30 mouse cellular contexts compared by ENCODE assay signal in genomic region chr19:36773716-36774459, GRCm38 (mm10). TPM values are rescaled to one million over a fixed set of nuclear protein-coding genes. Genes with fewer than 3 reads are reported as not detected.
A peak's percentile ranks its signal among the peaks of the same experiment; 100 is the strongest.
DNase-seq lines count a peak whose midpoint lies in the region; ATAC-seq and TF ChIP-seq lines count a peak whose summit lies in the region.
"Had no signal": no experiment of that assay in that cellular context is flagged by ENCODE, and none has a peak within 500 bp of the region (broad histone marks: within the 10 kb centered on the region; RNA-seq: fewer than 3 reads in every experiment).

No protein-coding gene starts in this region.

- intact Hi-C loops in gastrocnemius, adult 2 months (cut with DNase I), result loop anchor here (2.0 kb wide), 2 partner anchors 37 to 87 kb away; partner anchors contain the start of gene Ppp1r3c
- intact Hi-C loops in gastrocnemius, postnatal 14 days (cut with DNase I; ENCODE audit: low total_unique reads), result no loop called here

- peak overlapping the region; percentile 87 for H3K27ac ChIP-seq in gastrocnemius, adult 2 months
- H3K27ac ChIP-seq in cerebellum, adult 2 months (ENCODE audit: insufficient read depth, low read length), result peak overlapping the region; percentile 24; the same call in 1 of the 2 replicates
- no peak overlapping the region for H3K27ac ChIP-seq in forebrain, embryonic 11.5 days (ENCODE audit: low read depth, low read length)
- H3K27ac ChIP-seq: forebrain, embryonic 15.5 days; heart, embryonic 13.5 days; hindbrain, embryonic 14.5 days; limb, embryonic 10.5 days; limb, embryonic 15.5 days; liver, embryonic 13.5 days; midbrain, embryonic 10.5 days; midbrain, embryonic 15.5 days had no signal

- no peak for TF ChIP-seq POLR2A in cerebellum, adult 2 months (IDR thresholded peaks at IDR 0.05; ENCODE audit: borderline replicate concordance, insufficient read depth, low read length)

- no peak overlapping the region for H3K4me2 ChIP-seq in forebrain, embryonic 11.5 days (ENCODE audit: low read depth, low read length, severe bottlenecking)
- H3K4me2 ChIP-seq: forebrain, embryonic 15.5 days; heart, embryonic 13.5 days; hindbrain, embryonic 14.5 days; limb, embryonic 15.5 days; liver, embryonic 13.5 days; lung, embryonic 14.5 days; midbrain, embryonic 15.5 days had no signal

- no peak overlapping the region for H3K9ac ChIP-seq in forebrain, embryonic 11.5 days (ENCODE audit: low read length)
- H3K9ac ChIP-seq: forebrain, embryonic 15.5 days; heart, embryonic 13.5 days; hindbrain, embryonic 14.5 days; limb, embryonic 15.5 days; liver, embryonic 13.5 days; lung, embryonic 14.5 days; midbrain, embryonic 15.5 days had no signal

- H3K4me3 ChIP-seq in gastrocnemius, adult 2 months, result no peak overlapping the region
- H3K4me3 ChIP-seq in cerebellum, adult 2 months (replicated peaks; ENCODE audit: insufficient read depth, low read depth, low read length), result no peak overlapping the region
- no peak overlapping the region for H3K4me3 ChIP-seq in forebrain, embryonic 11.5 days (ENCODE audit: low read depth, low read length)
- H3K4me3 ChIP-seq: forebrain, embryonic 15.5 days; heart, embryonic 13.5 days; limb, embryonic 10.5 days; limb, embryonic 15.5 days; liver, embryonic 13.5 days; midbrain, embryonic 10.5 days; midbrain, embryonic 15.5 days had no signal

- H3K36me3 ChIP-seq in forebrain, embryonic 11.5 days (ENCODE audit: control insufficient read depth, insufficient read depth, low read length), result no peaks in the 10 kb centered on the region
- H3K36me3 ChIP-seq: forebrain, embryonic 15.5 days; heart, embryonic 13.5 days; limb, embryonic 10.5 days; limb, embryonic 15.5 days; liver, embryonic 13.5 days; midbrain, embryonic 10.5 days; midbrain, embryonic 15.5 days had no signal

- TF ChIP-seq CTCF in gastrocnemius, adult 2 months (IDR thresholded peaks at IDR 0.05), result no peak
- no peak for TF ChIP-seq CTCF in cerebellum, adult 2 months (IDR thresholded peaks at IDR 0.05; ENCODE audit: borderline replicate concordance, insufficient read depth, low read depth, low read length)

- H3K27me3 ChIP-seq in cerebellum, adult 2 months (ENCODE audit: control insufficient read depth, insufficient read depth, low read length), result no peaks in the 10 kb centered on the region
- H3K27me3 ChIP-seq in forebrain, embryonic 11.5 days (ENCODE audit: control insufficient read depth, insufficient read depth, low read length), result no peaks in the 10 kb centered on the region
- H3K27me3 ChIP-seq: forebrain, embryonic 15.5 days; heart, embryonic 13.5 days; limb, embryonic 15.5 days; liver, embryonic 13.5 days; midbrain, embryonic 15.5 days had no signal

- H3K4me1 ChIP-seq in cerebellum, adult 2 months (ENCODE audit: control insufficient read depth, insufficient read depth, low read length), result peaks cover 13% of the 10 kb centered on the region
- H3K4me1 ChIP-seq in forebrain, embryonic 11.5 days (replicated peaks; ENCODE audit: control insufficient read depth, insufficient read depth, low read length), result no peaks in the 10 kb centered on the region
- H3K4me1 ChIP-seq: forebrain, embryonic 15.5 days; heart, embryonic 13.5 days; limb, embryonic 10.5 days; limb, embryonic 15.5 days; liver, embryonic 13.5 days; midbrain, embryonic 10.5 days; midbrain, embryonic 15.5 days had no signal

- peak; percentile 45 for DNase-seq in gastrocnemius, adult 2 months
- DNase-seq in gastrocnemius, postnatal 14 days, result no peak
- DNase-seq in cerebellum, adult 11 months, result peak; percentile 28
- peak; percentile 50 to 64 for DNase-seq in cerebellum, adult 2 months
- DNase-seq in cerebellum, postnatal 14 days, result peak; percentile 22 to 53
- no peak for DNase-seq in forebrain, embryonic 11.5 days (ENCODE audit: low spot score)
- no peak for DNase-seq in testis, postnatal 10 days (ENCODE audit: low spot score)
- DNase-seq: adrenal gland, postnatal 14 days; gastrocnemius, postnatal 36 days; heart, adult 18-20 months; heart, postnatal 10 days; kidney, adult 9 months; kidney, postnatal 10 days; liver, embryonic 13.5 days; lung, embryonic 14.5 days; lung, postnatal 14 days; right cerebral cortex, postnatal 25 days; thymus, adult 18-20 months; thymus, postnatal 36 days had no signal

- 19% methylated on average over 8 of the region's 8 CpGs for WGBS in cerebellum, adult 2 months
- WGBS in forebrain, embryonic 11.5 days, result 90% methylated on average over 8 of the region's 8 CpGs

- no peaks in the 10 kb centered on the region for H3K9me3 ChIP-seq in forebrain, embryonic 11.5 days (ENCODE audit: control insufficient read depth, low read length)
- H3K9me3 ChIP-seq: forebrain, embryonic 15.5 days; heart, embryonic 13.5 days; limb, embryonic 10.5 days; limb, embryonic 15.5 days; liver, embryonic 13.5 days; midbrain, embryonic 10.5 days; midbrain, embryonic 15.5 days had no signal

- ATAC-seq in forebrain, embryonic 11.5 days (replicated peaks; ENCODE audit: low FRiP score), result no peak
- ATAC-seq: CD4-positive, CD25-positive, alpha-beta regulatory T cell, adult 4 months; forebrain, embryonic 15.5 days; intestine, postnatal 0 days; midbrain, embryonic 15.5 days had no signal

RNA-seq across cellular contexts. Expression of gene Ppp1r3c, which starts 37.4 kb away (rescaled TPM):
- 100 to 1,000 TPM; 675 to 775 TPM for total RNA-seq in gastrocnemius, adult 2 months (2021)
- 100 to 1,000 TPM; 125 to 230 TPM for total RNA-seq in gastrocnemius, postnatal 14 days (2021)
- polyA plus RNA-seq in cerebellum, adult 2 months (2012; rRNA removed), result 24.5 and 26.9 TPM in 2 replicates
- polyA plus RNA-seq in forebrain, embryonic 11.5 days (2014; fragmentation: Nextera tagmentation; extraction: Ambion mirVana), result 2.0 and 2.1 TPM in 2 replicates
- total RNA-seq: hematopoietic stem cell, adult 5-6 weeks; neutrophil, adult 5-6 weeks had no signal
- polyA plus RNA-seq: CD4-positive, CD25-positive, alpha-beta regulatory T cell, adult 4 months had no signal

Comparison
In these comparisons a context has a peak if more than half of its experiments do, and no peak if none do; other contexts are left out.
1. DNase-seq: peak in gastrocnemius, adult 2 months (single experiment), cerebellum, adult 11 months (single experiment), cerebellum, adult 2 months (2 of 2) and cerebellum, postnatal 14 days (2 of 2); none in gastrocnemius, postnatal 14 days (single experiment), forebrain, embryonic 11.5 days (single experiment) and testis, postnatal 10 days (single experiment).